Mouse (Mus musculus) adrenal gland, postnatal 25 days (tissue): ENCODE measurements around the gene Kif3c. TPM values are rescaled to one million over a fixed set of nuclear protein-coding genes. Genes with fewer than 3 reads are reported as not detected.

Source experiments
- DNase-seq: peaks from one replicate; pipeline ENCODE4 v3.0.0; 2021; ENCODE audit warnings: mixed read lengths
- long read RNA-seq: library from polyadenylated mRNA; stranded (forward); transcript quantifications from one replicate; pipeline ENCODE4 v2.0.0, GENCODE M21; 2021
- total RNA-seq: library from RNA; stranded (reverse); gene quantifications from 2 replicates; pipeline ENCODE4 v1.2.3, GENCODE M21; 2021

Kif3c gene
- total RNA-seq: 27.4 and 31.2 TPM in 2 replicates
- long read RNA-seq, full-length matches to known transcripts: 17 of 24 reads
- long read RNA-seq, partial matches to known transcripts: 1 of 24 reads
- long read RNA-seq, other reads (novel, unspliced or antisense): 6 of 24 reads

DNA sequence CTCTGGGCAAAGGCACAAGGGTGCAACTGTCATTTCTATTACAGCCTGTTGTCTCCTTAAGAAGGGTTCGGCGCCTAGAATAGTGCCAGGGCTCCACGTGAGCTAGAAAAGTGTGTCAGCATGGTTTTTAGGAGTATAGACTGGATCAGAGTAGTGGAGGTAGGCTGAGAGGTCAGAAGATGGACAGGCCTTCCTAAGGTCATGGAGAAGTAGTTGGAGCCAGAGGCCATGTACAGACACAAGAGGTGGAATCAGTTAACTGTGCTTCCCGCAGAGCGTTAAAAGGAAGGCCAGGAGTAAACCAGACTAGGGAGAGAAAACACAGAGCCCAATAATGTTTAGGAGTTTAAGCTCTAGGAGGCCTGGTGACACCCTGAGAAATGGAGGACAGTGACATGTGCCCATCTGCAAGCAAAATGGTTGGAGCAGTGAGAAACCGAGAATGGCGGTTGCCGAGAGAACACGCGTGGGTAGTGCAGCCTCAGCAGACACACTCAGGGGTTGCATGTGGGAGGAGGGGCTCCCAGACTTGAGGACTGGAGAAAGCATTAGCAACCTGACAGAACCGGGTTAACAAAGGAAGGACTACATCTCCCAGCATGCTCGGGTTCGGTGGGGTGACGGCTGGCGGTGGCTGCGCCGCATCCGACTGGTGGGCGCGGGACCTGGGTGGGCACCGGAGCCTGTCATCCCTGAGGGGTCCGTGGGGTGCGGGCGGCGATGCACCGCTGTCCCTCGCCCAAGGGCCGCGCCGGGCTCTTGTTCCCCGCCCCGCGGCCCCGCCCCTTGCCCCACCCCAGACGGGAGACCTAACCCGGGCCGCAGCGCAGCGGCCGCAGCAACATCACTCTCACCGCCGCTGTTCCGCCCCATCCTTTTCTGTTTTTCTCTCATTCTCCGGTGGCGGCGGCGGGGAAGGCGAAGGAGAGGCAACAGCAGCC, at the start of gene Kif3c:
Gene Kif3c, plus strand, starts transcription at position 625 of the 941 bp plus-strand sequence.
- peak; percentile 69 for DNase-seq

DNA sequence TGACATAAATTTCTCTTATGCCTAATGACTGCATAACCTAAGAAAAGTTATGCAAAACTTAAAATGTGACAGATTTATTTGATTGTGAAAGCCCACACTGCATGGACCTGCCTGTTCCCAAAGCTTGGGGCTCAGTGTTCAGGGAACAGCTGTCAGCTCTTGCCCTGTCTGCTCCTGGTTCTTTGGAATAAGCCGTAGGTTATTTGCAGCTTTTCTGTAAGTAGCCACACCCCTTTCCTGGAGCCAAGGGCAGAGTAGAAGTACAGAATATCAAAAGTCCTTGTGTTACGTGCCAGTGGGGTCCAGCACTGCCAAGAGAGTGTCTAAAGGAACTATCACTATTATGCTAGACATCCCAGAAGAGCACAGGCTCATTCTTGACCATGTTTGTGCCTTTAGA, 48.8 kb upstream of the Kif3c start:
- peak; percentile 23 for DNase-seq

DNA sequence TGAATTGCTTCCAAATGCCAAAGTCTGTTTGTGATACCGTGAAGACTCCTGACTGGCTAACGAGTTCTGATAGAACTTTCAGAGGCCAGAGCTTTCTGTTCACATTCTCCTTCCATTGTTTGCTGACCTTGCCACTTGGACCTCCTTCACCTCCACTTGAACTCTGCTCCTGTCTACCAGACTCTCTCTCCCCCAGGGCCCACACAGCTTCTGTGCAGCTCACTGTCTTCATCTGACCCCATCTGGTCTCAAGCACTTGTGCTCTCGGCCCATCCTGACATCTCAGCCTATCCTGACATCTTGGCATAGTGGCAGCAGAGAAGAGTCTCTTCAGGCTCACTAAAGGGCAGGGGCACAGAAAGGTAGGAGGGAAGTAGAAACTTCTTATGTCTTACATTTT, 48.0 kb upstream of the Kif3c start:
- DNase-seq: no peak

DNA sequence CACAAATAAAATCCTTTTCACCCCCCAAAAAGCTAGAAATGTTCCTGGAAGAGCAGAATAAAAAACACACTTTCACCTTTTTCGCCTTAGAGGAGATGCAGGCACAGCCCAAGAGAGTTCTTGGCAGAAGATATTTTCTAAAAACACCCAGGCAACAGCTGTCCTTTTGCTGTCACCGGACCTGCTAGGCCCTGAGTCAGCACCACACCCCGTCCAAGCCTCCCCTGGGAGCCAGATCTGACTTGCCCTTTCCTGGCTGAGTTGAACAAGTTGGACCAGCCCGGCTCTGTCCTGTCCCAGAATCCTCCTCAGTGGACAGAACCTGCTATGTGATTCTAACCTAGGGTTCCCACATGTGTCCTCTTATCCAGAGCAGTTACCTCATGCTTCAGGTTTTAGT, 45.6 kb upstream of the Kif3c start:
- peak; percentile 52 for DNase-seq

DNA sequence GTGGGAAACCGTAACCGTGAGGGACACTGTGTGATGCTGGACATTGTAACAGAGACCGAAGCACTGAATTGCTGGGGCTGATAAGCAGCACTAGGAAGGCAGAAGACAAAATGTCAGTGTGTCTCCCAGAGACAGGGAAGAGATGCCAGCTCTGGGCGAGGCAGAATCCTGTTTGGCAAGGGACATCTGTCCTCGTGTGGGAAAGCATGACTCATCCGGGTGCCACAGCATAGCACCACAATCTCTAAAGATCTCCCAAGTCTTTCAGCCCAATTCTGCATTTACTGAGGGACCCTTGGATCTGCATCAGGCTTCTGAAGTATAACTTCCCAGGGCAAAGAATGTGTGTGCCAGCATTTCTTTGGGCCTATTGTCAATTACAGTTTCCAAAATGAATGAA, 41.7 kb upstream of the Kif3c start:
- DNase-seq: peak; percentile 34

DNA sequence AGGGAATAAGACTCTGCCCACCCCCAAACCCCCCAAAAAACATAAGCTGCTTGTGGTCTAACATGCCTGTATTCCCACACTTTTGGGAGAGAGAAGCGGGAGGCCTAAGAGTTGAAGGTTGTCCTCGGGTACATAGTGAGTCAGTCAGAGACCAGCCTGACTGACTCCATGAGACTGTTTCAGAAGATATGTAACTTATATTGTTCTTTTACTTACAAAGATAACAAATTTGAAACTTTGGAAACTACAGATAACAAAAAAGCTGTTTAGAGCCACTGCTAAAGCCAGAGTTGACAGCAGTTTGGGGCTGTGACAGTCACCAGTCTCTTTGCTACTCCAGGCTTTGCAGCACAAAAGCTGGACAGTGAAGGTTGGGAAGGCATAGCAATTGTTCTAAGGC, 39.7 kb upstream of the Kif3c start:
- DNase-seq: no peak

DNA sequence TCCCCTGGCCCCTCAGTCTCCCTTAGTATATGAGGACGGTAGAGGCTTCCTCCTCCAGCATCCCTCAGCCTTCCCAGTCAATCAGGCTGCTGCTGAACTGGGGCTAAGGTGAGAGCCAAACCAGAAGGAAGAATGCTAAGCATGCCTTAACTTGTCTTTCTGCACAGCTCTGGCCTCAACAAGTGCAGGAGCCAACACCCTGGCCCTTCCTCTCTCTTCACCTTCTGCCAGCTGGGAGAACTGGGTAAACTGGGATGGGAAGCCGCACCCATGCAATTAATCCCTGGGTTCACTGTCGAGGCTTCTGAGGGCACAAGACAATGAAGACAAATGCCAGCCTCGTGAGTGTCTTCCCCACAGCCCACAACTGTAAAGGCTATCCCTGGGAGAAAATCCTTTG, 35.3 kb upstream of the Kif3c start:
- no peak for DNase-seq

DNA sequence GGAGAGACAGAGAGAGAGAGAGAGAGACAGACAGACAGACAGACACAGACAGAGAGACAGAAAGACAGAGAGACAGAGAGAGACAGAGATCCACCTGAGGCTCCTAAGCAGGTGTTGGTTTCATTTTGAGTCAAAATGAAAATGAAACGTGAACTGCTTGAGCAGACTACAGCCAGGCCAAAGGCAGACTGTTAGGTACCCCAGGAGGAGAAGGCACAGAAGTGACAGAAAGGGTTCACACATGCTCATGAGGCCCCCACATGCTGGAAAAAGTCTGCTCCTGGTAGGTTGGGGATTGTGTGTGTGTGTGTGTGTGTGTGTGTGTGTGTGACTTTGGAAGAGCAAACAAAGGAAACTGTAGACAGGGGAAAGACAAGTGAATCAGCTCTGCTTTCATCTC, 26.0 kb upstream of the Kif3c start:
- DNase-seq: no peak

DNA sequence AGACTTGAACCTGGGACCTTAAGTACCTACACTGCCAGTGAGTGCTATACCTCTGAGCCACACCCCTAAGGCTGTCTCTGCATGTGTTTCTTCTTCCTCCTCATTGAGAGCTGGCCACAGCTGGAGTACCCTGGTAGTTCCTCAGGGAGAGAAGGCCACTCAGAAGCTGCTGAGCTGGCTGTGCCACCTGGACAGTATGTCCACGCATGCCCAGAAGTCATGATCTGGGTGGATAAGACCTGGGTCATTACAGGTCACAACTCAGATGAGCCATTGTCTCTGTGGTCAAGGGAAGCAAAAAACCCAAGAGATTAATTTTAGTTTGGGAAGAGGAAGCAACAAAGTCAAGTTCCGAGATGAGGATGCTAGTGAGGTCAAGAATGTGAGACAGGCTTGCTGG, 20.8 kb upstream of the Kif3c start:
- DNase-seq: no peak

DNA sequence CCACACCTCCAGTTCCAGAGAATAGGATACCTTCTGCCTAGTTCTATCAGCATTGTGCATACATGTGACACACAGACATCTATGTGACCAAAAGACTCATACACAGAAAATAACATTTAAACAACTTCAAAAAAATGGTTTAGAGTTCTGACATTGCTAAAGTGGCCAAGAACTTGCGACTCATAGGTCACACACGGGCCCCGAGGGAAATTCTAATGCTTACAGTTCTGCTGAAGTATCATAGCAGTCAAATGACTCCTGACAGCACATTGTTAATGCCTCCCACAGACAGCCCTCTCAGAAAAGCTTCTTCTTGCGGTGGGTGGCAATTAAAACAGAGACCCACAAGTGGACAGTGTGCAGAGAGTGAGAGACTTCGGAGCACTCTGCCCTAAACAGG, 19.9 kb upstream of the Kif3c start:
- DNase-seq: no peak

DNA sequence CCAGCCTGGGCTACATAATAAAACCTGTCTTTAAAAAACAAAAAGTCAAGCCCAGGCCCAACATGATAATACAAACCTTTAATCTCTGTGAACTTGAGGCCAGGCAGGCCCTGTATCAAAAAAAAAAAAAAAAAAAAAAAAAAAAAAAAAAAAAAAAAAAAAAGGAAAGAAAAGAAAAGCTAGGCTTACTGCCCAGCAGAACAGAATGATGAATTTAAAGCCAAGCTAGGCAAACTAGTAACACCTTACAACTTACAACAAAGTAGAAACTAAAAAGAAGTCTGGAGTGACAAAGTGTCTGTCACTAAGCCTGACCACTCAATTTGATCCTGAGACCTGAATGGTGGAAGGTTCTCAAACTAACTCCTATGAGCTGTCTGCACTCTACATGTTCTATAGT, 17.2 kb upstream of the Kif3c start:
- no peak for DNase-seq

DNA sequence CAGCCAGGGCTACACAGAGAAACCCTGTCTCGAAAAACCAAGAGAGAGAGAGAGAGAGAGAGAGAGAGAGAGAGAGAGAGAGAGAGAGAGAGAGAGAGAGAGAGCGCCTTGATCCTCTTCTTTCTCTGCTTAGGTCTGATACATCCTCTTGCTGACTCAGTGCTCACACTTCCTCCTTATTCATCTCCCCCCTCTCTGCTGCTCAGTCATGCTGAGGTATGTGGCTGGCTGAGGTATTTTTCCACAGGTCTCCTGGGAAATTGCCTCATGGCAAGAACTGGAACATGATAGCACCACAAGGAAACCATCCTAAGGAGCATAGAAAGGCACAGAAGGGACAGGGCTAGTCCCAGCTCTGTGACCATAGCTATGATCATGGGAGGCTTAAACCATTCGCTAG, 15.5 kb upstream of the Kif3c start:
- DNase-seq: no peak

DNA sequence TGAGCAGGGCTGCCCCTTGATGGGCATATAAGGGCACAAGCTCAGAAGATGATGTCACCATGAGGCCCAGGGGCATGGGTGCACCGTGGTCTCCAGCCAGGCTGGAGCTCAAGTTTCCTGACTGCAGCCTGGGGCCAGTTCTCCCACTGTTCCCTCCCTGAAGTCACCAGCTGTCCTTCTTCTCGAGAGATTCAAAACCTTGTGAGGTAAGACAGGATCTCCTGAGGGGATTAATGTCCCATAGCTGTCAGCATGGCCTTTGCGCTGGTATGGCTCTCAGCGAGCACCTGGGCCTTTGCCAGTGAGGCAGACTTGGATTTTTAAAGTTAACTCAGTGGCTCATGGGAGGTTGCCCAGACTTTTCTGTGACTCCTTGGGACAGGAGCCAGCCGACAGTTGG, 14.8 kb upstream of the Kif3c start:
- peak; percentile 60 for DNase-seq

DNA sequence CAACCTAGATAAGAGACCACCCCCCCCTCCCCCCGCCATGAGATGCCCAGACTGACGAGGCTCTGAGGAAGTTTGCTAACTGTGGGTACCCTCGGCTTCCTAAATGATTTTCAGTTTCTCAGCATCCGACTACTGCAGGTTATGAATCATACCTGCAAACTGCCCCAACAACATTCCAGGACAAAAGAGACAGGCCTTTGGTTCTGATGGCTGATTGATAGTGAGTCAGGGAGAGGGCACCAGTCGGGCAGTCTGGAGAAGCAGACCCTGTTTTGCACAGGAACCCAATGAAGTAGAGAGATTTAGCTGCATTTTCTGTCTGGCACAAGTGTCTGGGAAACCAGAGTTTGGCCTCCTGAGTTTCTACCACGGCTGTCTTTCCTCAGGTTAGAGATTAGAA, 12.7 kb upstream of the Kif3c start:
- no peak for DNase-seq

DNA sequence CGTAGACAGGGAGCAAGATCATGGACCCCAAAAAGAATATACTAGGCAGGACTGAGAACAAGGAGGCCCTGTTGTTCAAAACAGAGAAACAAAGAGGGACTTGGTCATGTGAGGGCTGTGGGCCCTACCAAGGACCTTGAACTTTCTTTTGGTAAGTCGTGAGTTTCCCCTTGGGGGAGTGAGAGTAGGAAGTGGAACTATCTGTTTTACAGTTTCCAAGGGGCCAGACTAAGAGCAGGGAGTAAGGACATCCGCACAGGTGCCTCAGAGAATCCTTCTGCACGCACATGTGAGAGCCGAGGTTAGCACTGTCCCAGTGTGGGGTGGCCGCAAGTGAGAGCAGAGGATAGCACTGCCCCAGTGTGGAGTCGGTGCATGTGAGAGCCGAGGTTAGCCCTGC, 9.9 kb upstream of the Kif3c start:
- no peak for DNase-seq

DNA sequence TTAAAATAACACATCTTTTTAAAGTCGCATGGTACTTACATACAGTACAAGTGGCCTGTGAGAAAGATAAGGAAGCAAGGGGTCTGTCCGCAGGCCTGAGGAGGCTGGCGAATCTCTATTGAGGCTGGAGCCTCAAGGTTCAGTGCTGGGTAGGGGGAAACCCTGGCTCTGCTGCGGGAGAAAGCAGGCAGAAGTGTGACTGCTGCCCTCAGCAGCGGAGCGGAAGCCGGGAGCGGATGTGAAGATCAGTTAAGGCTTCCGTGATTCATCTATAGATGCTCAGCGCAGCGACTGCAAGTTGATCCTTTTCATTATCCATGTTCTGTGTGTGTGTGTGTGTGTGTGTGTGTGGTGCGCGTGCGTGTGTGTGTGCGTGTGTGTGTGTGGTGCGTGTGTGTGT, 8.1 kb upstream of the Kif3c start:
- no peak for DNase-seq

DNA sequence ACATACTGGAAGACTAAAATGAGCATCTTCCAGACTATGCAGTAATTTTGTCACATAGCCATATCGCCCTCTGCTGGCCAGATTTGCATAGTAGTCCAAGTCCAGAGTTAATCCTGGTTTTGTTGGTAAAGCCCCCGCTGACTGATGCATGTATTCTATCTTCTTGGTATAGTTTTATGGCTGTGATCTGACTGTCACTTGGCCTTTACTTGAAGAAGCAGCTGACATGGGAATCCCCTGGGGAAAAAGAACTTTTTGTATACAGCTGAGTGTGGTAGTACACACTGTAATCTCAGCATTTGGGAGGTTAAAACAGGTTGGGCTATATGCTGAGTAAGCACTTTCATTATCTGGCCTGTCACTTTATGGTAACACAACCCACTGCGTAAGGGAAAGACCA, 5.6 kb upstream of the Kif3c start:
- peak; percentile 86 for DNase-seq

DNA sequence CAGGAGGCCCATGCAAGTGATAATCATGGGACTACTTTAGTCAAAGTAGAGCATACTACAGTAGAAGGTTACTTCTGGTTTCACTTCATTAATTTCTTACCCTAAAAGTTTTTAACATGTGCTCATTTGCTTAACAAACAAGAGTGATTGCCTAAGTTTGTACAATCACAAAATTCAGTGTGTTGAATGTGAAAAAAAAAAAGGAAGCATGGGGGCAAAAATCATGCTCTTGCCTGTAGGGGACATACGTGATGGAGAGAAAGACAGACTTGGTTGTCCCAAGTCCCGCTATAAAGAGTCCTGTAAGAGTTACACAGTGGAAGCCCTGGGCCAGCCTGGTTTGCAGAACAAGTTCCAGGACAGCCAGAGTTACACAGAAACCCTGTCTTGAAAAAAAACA, 4.9 kb upstream of the Kif3c start:
- no peak for DNase-seq

DNA sequence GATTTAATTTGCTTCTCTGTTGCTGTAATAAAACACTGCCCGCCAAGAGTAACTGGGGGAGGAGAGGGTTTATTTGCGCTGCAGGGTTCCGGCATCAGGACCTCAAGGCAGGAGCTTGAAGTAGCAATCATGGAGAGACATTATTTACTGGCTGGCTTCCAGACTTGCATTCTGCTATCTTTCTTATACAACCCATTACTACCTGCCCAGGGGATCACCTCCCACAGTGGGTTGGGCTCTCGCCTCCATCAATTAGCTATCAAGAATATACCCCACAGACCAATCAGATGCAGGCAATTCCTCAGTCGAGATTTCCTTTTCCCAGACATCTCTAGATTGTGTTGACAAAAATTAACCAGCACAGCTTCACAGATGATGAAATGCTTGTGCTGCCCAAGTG, 856 bp upstream of the Kif3c start:
- DNase-seq: no peak

DNA sequence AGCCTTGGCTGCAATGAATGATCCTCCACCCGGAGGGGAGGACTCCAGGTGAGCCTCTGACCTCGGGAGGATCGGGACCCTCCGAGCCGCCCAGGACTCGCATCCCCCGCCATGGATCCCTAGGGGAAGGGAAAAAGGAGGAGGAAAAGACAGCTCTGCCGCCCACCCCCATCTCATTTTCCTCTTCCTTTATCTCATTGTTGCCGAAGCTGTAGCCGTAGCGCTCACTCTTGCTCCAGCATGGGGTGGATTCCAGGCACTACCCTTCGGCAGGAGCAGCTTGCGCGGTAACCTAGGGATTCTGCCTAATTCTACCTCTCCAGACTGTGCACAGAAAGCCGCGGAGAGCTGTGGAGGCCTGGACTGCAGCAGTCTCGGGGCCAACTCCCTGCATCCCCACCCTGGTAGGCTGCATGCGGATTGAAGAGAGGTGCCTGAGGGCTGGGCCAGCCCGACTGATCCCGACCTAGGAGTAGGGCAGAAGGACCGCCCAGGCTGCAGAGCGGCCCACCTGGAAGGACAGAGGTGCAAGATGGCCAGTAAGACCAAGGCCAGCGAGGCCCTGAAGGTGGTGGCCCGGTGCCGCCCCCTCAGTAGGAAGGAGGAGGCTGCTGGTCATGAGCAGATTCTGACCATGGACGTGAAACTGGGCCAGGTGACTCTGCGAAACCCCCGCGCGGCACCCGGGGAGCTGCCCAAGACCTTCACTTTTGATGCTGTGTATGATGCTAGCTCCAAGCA, 687 bp downstream of the Kif3c start:
- DNase-seq: no peak

DNA sequence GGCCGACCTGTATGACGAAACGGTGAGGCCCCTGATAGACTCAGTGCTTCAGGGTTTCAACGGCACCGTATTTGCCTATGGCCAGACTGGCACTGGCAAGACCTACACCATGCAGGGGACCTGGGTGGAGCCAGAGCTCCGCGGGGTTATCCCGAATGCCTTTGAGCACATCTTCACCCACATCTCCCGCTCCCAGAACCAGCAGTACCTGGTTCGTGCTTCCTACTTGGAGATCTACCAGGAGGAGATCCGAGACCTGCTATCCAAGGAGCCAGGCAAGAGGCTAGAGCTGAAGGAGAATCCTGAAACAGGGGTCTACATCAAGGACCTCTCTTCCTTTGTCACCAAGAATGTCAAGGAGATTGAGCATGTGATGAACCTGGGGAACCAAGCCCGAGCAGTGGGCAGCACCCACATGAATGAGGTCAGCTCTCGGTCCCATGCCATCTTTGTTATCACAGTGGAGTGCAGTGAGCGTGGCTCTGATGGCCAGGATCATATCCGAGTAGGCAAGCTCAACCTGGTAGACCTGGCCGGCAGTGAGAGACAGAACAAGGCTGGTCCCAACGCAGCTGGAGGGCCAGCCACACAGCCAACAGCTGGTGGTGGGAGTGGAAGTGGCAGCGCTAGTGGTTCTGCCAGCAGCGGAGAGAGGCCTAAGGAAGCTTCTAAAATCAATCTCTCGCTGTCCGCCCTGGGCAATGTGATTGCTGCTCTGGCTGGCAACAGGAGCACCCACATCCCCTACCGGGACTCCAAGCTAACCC, 1.4 kb downstream of the Kif3c start:
- DNase-seq: no peak

DNA sequence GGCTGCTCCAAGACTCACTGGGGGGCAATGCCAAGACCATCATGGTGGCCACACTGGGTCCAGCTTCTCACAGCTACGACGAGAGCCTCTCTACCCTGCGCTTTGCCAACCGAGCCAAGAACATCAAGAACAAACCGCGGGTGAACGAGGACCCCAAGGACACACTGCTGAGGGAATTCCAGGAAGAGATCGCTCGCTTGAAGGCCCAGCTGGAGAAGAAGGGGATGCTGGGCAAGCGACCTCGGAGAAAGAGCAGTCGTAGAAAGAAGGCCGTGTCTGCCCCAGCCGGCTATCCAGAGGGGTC, 2.0 kb downstream of the Kif3c start:
- no peak for DNase-seq

DNA sequence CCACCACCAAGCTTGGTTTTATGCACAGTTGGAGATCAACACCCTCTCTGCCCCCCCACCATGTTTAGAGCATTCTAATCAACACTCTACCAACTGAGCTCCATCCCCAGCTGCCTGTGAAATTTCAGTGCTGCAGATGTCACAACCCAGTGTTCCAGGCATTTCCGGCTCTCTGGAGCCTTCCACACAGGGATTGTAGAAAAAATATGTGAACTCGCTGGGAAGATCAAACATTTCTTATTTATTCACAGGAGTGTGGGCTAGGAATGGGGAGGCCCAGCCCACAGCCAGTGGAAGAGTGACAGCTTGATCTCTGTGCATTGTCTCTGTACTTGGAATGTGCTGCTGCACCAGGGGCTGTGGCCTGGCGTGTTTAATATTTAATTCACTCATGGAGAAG, 3.8 kb downstream of the Kif3c start:
- no peak for DNase-seq
